Mouse (Mus musculus): ENCODE measurements at regions not wholly inside any gene's neighbourhood (a gene's known extent, or its start where the extent isn't known, plus 50 kb on each side); places are given as distances from the start of the nearest gene placed in this dataset.

DNA sequence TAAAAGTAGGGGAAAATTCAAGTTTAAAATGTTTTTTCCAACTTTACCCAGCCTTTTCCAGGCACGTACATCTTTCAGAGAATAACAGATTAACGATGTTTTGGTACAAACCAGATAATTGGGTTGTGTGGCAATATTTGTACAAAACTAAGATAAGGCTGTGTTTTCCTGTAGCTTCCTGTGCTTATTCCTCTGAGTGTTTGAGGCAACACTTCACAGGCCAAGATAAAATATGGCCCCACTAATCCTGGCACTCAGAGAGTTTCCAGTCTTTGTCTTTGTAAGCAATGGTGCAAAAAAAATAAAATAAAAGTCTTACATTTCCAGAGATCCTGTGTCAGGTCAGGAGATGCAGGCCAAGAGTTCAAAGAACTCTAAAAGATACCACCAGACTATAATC lies 81.5 kb upstream of the Dcn start:
- DNase-seq = no peak

DNA sequence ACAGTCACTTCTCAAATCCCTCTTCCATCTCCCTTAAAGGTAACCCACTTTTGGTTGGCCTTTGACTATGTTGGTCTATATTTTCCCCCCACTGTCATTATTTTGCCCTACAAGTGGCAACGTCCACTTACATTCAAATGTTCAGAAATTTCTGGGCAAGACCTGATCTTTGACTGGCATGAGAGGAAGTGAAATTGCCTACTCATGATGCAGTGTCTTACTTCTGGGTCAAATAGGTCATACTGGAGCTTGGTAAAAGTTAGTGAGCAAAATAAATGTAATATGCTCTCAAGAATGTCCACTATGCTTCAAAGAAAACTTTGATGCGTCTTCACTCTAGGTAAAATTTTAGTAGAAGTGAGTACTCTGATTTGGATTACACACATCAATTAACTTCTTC lies 76.9 kb upstream of the Dcn start:
- DNase-seq = no peak

DNA sequence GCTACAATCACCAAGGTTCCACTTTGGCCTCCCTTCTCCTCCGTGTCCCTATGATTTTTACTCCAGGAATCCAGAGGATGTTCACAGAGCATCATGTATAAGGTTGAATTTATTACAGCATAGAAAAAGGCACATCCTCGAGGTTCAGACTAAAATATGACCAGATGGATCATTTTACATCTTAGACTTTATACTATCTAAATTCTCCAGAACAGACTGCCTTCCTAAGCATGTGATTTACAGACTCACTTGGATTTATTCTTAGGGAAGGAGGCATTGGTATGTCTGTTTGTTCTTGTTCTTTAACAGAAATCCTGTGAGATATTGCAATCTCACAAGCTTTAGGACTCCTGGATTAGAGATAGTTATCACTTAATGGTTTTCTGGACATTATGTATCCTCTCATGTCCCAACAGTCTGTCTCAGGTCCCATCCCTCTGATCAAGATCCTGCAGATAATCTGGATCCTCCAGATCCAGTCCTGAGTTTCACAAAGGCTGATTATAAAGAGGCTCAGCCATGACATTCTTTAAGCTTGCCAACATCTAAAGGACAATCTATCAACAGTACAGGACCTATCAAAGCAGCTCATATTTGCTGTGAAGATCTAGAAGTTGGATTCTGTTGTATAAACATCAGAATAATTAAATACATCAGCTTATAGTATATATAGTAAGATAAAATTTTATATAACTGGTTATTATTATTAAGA lies 75.2 kb upstream of the Dcn start:
- no peak for DNase-seq

DNA sequence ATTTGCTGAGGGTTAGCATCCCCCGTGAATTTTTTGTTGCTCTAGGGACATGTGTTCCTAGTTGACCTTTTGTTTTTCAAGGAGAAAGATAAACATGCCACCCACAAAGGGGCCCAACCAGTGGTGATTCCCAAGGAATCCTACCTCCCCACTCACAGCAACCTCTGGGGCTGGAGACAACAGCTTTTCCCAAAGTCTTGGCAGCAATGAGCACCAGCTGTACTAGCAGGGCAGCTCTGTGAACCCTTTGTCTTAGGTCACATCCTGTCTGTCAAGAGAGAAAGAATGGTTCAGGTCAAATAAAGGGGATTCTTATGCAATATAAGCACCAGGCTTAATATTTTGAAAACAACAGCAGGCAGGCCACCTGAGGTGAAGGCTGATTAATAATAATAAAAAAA lies 70.2 kb upstream of the Dcn start:
- no peak for DNase-seq

DNA sequence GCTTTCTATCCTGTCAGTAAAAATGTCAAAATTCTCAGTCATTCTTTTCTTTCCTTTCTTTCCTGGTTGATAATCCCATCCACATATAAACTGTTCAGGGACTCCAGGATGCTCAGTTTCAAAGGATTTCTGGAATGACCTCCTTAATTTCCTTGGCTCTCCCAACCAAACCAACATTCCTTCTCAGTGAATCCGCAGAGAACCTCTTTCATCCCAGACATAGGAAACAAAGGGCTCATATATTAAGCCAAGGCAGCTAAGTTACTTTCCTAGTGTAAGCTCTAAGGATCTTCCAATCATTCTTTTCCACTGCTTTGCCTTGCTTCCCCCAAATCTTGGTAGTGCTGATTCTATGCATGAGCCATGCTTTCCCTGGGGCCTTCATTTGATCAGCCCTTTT lies 69.5 kb upstream of the Dcn start:
- no peak for DNase-seq

DNA sequence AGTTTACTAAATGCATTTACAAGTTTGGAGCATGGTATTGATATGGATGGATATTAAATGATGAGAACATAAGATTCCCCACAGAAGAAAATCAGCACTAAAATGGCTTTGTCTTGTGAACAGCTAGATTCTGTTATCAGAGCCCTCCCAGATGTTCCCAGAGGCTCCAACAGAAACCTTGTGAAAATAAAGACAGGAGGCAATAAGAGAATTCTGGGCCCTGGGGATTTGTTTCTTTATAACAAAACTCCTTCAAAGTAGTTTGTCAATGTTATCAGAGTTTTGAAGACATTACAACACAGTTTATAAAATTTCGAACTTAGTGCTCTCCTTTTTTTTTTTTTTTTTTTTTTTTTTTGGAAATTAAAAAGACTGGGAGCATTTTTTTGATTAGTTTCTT lies 56.8 kb upstream of the Dcn start:
- DNase-seq = no peak

DNA sequence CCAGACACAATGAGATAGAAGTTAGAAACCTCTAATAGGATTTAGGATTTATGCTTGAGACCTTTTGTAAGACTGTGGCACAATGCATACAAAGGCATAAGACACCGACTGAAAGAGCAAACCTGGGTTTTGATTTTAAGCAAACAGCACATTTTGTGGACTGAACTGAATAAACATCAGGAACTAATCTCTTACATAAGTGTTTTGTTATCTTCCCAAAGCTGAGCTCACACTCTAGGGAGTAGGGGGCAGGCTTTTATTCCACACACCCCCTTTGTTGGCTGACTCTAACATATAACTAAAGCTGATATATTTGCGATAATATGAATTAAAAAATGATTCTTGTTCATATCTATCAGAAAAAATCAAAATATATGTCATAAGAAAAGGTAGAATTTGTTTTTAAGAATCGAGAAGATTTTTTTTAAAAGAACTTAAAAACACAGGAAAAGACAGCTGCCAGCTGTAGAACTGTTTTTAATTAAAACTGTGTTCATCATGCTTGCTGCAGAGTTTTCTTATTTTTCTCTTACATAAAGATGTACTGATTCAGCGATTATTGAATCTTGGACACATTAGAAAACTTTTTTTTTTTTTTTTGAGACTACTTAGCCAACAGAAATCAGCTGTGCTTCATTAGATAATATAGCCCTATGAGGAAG lies 56.2 kb upstream of the Dcn start:
- no peak for DNase-seq
